Mouse (Mus musculus): ENCODE data around the gene Prss57. TPM values are rescaled to one million over a fixed set of nuclear protein-coding genes. Genes with fewer than 3 reads are reported as not detected.
"Not testable (repeated sequence)": the region's sequence is repeated elsewhere in the genome, so short reads cannot be mapped to it uniquely, and the experiment has no call there.

Gene Prss57
- total RNA-seq, 2 experiments from 2014 or later = 1.7 to 2.4 TPM

DNA sequence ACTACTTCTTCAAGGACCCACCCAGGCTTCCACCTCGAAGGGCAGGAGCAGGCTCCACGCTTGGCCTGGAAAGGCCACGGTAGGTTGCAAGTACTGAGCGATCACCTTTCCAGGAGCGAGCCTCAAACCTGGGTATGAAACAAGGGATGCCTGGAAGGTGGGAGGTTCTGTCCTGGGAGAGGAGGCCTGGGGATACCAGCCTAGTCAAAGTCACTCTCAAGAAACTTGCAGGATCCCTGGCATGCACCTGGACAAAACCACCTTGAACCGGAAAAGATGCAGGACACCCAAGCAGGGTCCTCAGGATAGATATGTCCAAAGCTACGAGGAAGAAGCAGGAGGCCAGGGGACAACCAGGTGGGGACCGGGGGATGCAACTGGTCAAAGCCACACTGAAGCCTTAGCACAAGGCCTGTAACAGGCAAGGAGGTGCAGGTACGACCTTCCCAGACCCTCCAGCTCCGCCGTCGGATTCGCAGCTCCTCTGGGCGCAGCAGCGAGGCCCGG is 24.7 kb downstream of the Prss57 start:
- ATAC-seq (replicated peaks; ENCODE audit: low FRiP score, low TSS enrichment, poor library complexity, severe bottlenecking) = no peak

- ATAC-seq (replicated peaks; ENCODE audit: low FRiP score, low TSS enrichment, poor library complexity, severe bottlenecking) = no peak
Measured at GRCm38 (mm10) chr10:79765228-79765745, 25.5 kb downstream of the Prss57 start.

DNA sequence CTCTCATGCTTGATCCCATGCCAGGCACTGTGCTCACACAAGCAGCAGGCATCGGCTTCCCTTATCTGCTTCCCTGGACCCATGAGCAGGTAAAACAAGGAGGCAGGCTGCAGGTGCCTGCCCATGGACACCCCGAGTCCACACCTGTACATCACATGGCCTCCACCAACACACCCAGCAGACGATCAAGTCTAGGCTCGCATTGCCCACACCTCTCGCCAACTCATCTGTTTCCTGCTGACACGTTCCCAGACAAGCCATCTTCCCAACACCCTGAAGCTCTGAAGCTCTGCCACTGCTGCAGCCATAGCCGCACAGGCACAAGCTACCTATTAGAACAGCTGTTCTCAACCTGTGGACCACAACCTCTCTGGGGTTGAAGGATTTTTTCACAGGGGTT is 26.5 kb downstream of the Prss57 start:
- ATAC-seq (replicated peaks; ENCODE audit: low FRiP score, low TSS enrichment, poor library complexity, severe bottlenecking) = no peak

DNA sequence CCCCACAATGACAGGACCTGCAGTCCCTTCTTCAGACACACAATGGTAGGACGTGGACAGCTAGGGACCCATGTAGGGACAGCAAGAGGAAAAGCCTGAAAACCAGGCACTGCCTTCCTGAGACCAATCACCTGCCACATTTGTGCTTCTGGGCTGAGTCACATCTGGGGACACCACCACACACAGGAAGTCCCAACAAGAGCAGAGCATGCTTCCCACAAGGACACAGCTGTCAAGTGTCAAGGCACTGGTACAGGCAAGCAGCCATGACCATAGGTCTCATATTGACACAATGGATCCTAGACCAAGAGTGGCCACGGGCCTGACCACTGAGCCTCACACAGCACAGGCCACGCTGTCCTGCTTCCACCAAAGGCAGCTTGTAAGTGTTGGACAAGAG is 27.9 kb downstream of the Prss57 start:
- no peak for ATAC-seq (replicated peaks; ENCODE audit: low FRiP score, low TSS enrichment, poor library complexity, severe bottlenecking)

- ATAC-seq (replicated peaks; ENCODE audit: low FRiP score, low TSS enrichment, poor library complexity, severe bottlenecking) = no peak
Measured at GRCm38 (mm10) chr10:79760603-79761143, 30.1 kb downstream of the Prss57 start.

DNA sequence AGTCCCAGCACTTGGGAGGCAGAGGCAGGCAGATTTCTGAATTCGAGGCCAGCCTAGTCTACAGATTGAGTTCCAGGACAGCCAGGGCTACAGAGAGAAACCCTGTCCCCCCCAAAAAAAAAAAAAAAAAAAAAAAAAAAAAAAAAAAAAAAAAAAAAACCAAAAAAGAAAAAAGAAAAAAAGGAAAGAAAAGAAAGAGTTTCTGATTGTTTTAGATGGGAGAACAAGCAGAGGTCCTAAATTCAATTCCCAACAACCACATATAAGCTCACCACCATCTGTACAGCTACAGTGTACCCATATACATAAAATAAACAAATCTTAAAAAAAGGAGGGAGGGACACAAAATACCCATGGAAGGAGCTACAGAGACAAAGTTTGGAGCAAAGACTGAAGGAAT is 31.1 kb downstream of the Prss57 start:
- not testable (repeated sequence) for ATAC-seq (replicated peaks; ENCODE audit: low FRiP score, low TSS enrichment, poor library complexity, severe bottlenecking)

DNA sequence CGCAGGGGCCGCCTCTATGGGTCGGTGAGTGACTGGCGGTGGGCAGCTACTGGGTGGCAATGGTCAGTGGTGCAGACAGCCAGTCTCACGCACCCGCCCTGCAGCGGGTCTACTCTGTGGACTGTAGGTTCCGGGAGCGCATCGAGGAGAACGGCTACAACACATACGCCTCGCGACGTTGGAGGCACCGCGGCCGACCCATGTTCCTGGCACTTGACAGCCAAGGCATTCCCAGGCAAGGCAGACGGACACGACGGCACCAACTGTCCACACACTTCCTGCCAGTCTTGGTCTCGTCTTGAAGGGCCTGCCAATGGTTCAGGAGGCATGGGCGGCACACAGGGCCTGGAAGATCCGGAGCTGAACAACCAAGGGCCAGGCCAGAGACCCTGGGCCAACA is 34.1 kb downstream of the Prss57 start:
- no peak for ATAC-seq (replicated peaks; ENCODE audit: low FRiP score, low TSS enrichment, poor library complexity, severe bottlenecking)

DNA sequence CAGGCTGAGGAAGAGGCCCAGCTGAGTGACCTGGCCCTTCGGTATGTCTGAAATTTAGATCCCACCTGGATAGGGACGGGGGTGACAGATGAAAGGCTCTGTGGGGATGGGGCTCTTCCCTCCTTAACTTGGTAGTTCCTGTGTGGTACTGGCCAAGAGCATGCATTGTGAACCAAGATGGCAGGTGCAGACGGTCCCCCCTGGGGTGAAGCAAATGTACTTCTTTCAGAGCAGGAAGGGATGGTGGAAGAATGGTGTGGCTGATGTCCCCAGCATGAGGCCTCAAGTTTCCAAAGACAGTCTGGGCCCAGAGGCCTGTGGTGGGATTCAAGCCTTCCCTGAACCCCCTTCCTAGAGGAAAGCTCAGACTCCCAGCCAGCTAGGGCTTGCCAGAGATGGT is 34.9 kb downstream of the Prss57 start:
- no peak for ATAC-seq (replicated peaks; ENCODE audit: low FRiP score, low TSS enrichment, poor library complexity, severe bottlenecking)

- ATAC-seq (replicated peaks; ENCODE audit: low FRiP score, low TSS enrichment, poor library complexity, severe bottlenecking) = peak; percentile 72
Measured at GRCm38 (mm10) chr10:79754856-79755516, 35.8 kb downstream of the Prss57 start, which contains the start of gene Fgf22. Gene Fgf22, plus strand, starts transcription at chr10:79755076.

GRCm38 (mm10) chr10:79748496-79748895 is 42.3 kb downstream of the Prss57 start:
- no peak for ATAC-seq (replicated peaks; ENCODE audit: low FRiP score, low TSS enrichment, poor library complexity, severe bottlenecking)

DNA sequence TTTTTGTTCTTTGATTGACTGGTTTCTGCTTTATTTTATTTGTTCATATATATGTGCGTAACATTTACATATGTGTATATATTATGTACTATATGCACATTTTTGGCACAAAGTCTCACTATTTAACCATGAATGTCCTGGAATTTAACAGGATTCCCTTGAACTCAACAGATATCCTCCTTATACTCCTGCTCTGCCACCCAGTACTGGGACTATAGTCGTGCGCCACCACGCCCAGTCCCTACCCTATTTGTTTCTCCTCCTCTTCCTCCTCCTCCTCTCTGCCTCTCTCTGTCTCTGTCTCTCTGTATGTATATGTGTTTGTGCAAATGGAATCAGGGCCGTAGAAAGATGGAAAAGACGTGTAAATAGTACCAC is 44.0 kb downstream of the Prss57 start:
- peak; percentile 53 for ATAC-seq (replicated peaks; ENCODE audit: low FRiP score, low TSS enrichment, poor library complexity, severe bottlenecking)

DNA sequence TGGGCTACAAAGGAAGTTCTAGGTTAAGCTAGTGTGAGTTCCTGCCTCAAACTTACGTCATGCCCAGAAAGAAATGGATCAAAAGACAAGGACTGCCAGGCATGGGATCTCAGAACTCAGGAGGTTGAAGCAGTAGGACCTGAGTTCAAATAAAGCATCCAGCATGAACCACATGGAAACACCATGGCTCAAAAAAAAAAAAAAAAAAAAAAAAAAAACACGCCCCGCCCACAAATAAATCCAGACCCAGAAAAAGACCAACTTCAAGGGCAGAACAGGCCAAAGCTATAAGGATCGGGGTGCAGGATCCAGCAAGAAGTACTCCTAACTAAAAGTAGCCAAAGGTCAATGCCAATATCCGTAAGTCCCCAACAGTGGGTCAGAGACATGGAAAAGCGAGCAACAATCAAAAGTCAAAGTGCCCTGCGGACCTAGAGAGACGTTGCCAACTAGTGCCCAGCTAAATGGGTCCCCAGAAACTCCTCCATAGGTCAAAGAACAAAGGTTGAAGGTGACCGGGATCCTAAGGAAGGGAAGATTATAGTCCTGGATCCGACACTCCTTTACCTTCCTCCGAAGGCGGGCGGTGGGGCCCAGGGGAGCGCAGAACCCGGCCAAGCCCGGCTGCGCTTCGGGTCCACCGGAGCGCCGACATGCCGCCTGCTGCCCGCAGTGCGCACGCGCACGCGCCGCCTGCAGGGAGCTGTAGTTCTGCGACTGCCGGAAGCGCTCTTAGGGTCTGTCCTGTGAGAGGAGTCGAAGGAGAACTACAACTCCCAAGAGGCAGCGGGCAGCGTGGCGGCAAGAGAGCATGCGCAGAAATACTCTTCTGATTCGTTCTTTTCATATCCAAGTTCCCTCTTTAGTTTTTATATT is 44.6 kb downstream of the Prss57 start, which contains the start of gene Polrmt:
TSS of gene Polrmt (minus strand) at position 684 of the 876 bp plus-strand sequence.
- peak; percentile 94 for ATAC-seq (replicated peaks; ENCODE audit: low FRiP score, low TSS enrichment, poor library complexity, severe bottlenecking)

DNA sequence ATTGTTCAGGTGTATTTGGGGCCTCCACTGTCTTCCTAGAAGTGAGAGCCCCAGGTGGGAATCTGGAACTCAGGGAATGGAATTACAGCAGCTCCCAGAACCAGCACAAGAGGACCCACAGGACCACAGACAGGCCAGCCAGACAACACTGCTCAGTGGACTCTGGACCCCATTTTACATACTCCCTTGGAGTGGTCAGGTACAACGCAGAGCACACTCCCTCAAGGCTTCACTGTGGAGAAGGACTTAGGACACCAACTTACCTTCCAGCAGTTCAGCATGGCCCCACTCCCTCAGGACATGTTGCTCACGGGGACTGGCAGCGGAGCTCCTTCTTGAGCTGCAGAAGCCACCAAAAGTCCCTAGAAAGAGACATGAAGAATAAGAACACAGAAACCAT is 45.4 kb downstream of the Prss57 start:
- ATAC-seq (replicated peaks; ENCODE audit: low FRiP score, low TSS enrichment, poor library complexity, severe bottlenecking) = no peak

- ATAC-seq (replicated peaks; ENCODE audit: low FRiP score, low TSS enrichment, poor library complexity, severe bottlenecking) = no peak
Measured at GRCm38 (mm10) chr10:79743650-79744365, 47.0 kb downstream of the Prss57 start.

DNA sequence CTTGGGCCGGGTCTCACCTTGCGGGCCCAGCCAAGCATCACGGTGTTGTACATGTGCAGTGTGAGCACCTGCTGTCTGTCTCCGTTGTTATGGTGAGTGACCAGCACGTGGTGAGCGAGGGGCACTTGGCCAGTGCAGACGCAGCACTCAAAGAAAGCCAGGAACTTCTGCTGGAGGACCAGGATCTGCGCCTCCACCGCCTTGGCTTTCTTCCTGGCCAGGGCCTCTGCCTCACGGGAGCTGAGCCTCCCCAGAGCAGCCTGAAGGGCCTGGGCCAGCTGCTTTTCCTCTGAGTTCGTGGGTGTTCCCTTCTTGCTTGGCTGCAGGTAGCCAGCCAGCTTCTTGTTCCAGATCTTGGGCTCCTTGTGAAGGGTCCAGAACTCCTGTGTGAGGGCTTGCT is 47.6 kb downstream of the Prss57 start:
- ATAC-seq (replicated peaks; ENCODE audit: low FRiP score, low TSS enrichment, poor library complexity, severe bottlenecking) = no peak

- no peak for ATAC-seq (replicated peaks; ENCODE audit: low FRiP score, low TSS enrichment, poor library complexity, severe bottlenecking)
Measured at GRCm38 (mm10) chr10:79740863-79741262, 49.9 kb downstream of the Prss57 start.

- peak; percentile 13; the same call in 1 of the 2 replicates for ATAC-seq (replicated peaks; ENCODE audit: low FRiP score, low TSS enrichment, poor library complexity, severe bottlenecking)
Measured at GRCm38 (mm10) chr10:79739234-79739633, 51.5 kb downstream of the Prss57 start.

DNA sequence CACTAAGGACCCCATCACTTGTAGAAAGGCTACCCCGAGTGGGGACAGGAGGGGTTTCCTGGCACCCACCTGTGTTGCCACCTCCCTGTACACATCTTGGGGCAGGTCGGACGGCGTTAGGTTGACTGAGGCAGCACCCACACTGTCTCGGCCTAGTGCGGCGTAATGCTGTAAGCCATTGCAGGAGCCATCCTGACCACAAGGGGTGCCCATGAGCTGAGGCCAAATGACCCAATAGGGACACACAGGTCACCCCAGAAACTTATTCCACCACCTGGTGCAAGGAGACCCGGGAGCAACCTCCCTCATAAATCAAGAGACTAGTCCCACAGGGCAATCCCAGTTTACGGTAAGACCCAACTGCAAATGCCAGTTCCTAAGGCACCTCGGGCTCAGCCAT is 52.5 kb downstream of the Prss57 start:
- peak; percentile 55 for ATAC-seq (replicated peaks; ENCODE audit: low FRiP score, low TSS enrichment, poor library complexity, severe bottlenecking)

DNA sequence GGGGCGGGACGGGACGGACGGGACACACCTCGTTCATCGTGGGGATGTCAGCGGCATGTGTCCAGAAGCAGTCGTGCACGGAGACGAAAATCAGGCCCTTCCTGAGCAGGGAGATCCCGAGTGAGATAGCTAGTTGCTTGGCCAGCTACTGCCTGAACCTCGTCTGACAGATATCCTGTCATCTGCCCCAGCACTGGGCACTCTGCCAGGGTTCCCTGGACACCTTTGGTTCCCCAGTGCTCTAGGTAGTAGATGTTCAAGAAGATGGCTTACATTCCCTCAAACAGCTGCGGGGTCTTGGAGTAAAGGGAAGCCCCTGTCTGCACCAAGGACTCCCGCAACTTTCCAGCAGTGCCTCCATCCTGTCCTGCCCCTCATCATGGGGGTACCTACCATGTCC is 54.1 kb downstream of the Prss57 start:
- no peak for ATAC-seq (replicated peaks; ENCODE audit: low FRiP score, low TSS enrichment, poor library complexity, severe bottlenecking)
